Mouse (Mus musculus) brain, embryonic 14.5 days (tissue): ENCODE measurements around the gene Atp5j2. TPM values are rescaled to one million over a fixed set of nuclear protein-coding genes. Genes with fewer than 3 reads are reported as not detected.

ENCODE experiments used
- DNase-seq: peaks from one replicate; pipeline ENCODE4 v3.0.0-alpha.2; 2011; ENCODE audit warnings: low read depth
- CTCF ChIP-seq: fragments of 200-500 bp; IDR thresholded peaks from 2 replicates; pipeline ENCODE4 v1.5.1; 2012; ENCODE audit warnings: inconsistent platforms, mild to moderate bottlenecking, moderate library complexity, borderline replicate concordance; ENCODE audit not compliant: insufficient read depth, insufficient read length; ENCODE audit errors: extremely low read depth
- POLR2A ChIP-seq: fragments of 200-500 bp; IDR thresholded peaks from 2 replicates; pipeline ENCODE4 v1.6.1; 2012; ENCODE audit warnings: mild to moderate bottlenecking, inconsistent platforms, borderline replicate concordance; ENCODE audit not compliant: poor library complexity, insufficient read depth, insufficient read length, severe bottlenecking; ENCODE audit errors: extremely low read depth
- polyA plus RNA-seq: library from polyadenylated mRNA; depleted of rRNA; stranded (reverse); fragments of >200 nt; gene quantifications from 2 replicates; pipeline ENCODE4 v1.2.3, GENCODE M21; 2012; rRNA removed

Gene Atp5j2
- polyA plus RNA-seq, 1 experiment: 220 TPM

GRCm38 (mm10) chr5:145140611-145141010 lies 51.3 kb downstream of the Atp5j2 start:
- TF ChIP-seq POLR2A: no peak
- no peak for TF ChIP-seq CTCF
- no peak for DNase-seq

- peak; percentile 98 for DNase-seq
- TF ChIP-seq CTCF (no peak), POLR2A (peak; percentile 58; the same call in 1 of the 2 replicates)
These were observed 52.0 kb downstream of the Atp5j2 start, which contains the start of the genes Pdap1 and Bud31 for GRCm38 (mm10) chr5:145139571-145140519. TSS of gene Pdap1 (minus strand) at chr5:145140238. TSS of gene Bud31 (plus strand) at chr5:145140362.

- peak; percentile 46 for DNase-seq
These were observed 53.0 kb downstream of the Atp5j2 start for GRCm38 (mm10) chr5:145138836-145139235.

More at GRCm38 (mm10) chr5:145138836-145139235, 53.0 kb downstream of the Atp5j2 start:
- no peak for TF ChIP-seq CTCF
- TF ChIP-seq POLR2A: no peak

Other genes with a start within 250 kb of the Atp5j2 start
- gene Smurf1, start 226.2 kb downstream of the Atp5j2 start, polyA plus RNA-seq: 50.6 and 65.4 TPM in 2 replicates
- not detected in 2 replicates for gene Gm4871, start 159.3 kb downstream of the Atp5j2 start, polyA plus RNA-seq
- not detected in 2 replicates for gene 1700018F24Rik, start 149.1 kb downstream of the Atp5j2 start, polyA plus RNA-seq
- 260 and 261 TPM in 2 replicates for gene Arpc1a, start 108.2 kb downstream of the Atp5j2 start, polyA plus RNA-seq
- not detected in 2 replicates for gene Kpna7, start 108.0 kb downstream of the Atp5j2 start, polyA plus RNA-seq
- gene Arpc1b, start 77.8 kb downstream of the Atp5j2 start, polyA plus RNA-seq: 57.3 and 67.2 TPM in 2 replicates
- 73.6 and 112 TPM in 2 replicates for gene Pdap1, start 51.8 kb downstream of the Atp5j2 start, polyA plus RNA-seq
- gene Bud31, start 51.7 kb downstream of the Atp5j2 start, polyA plus RNA-seq: 121 and 148 TPM in 2 replicates
- 20.3 and 21.3 TPM in 2 replicates for gene Ptcd1, start 25.0 kb downstream of the Atp5j2 start, polyA plus RNA-seq
- gene Cpsf4, start 24.8 kb downstream of the Atp5j2 start, polyA plus RNA-seq: 72.9 and 96.7 TPM in 2 replicates
- gene Zkscan14, start 9.8 kb upstream of the Atp5j2 start, polyA plus RNA-seq: 5.7 and 6.7 TPM in 2 replicates
- 9.3 and 12.3 TPM in 2 replicates for gene Zkscan5, start 12.5 kb upstream of the Atp5j2 start, polyA plus RNA-seq
- 20.9 and 21.4 TPM in 2 replicates for gene Zfp655, start 39.7 kb upstream of the Atp5j2 start, polyA plus RNA-seq
- gene Zscan25, start 88.4 kb upstream of the Atp5j2 start, polyA plus RNA-seq: 20.4 and 21.4 TPM in 2 replicates
- not detected in 2 replicates for gene Cyp3a57, start 153.2 kb upstream of the Atp5j2 start, polyA plus RNA-seq